Mouse (Mus musculus) liver, embryonic 16.5 days (tissue): Measurements from ENCODE around the gene Stard13. TPM values are rescaled to one million over a fixed set of nuclear protein-coding genes. Genes with fewer than 3 reads are reported as not detected.

Experiments used
- ATAC-seq: fragments of 200-750 bp; cut with Nextera tagmentation; 2 replicates; pipeline ENCODE4 v1.8.0; 2017; ENCODE audit warnings: low read depth, mild to moderate bottlenecking, moderate number of reproducible peaks, moderate library complexity
- H3K27ac ChIP-seq: fragments of 300-500 bp; sonication (generic); 2 replicates; pipeline ENCODE4 v1.5.1; 2014; ENCODE audit warnings: mild to moderate bottlenecking, low read length
- H3K27me3 ChIP-seq: fragments of 300-500 bp; sonication (generic); 2 replicates; pipeline ENCODE4 v1.6.1; 2014; ENCODE audit warnings: low read depth, low read length, mixed read lengths; ENCODE audit not compliant: control insufficient read depth, insufficient read depth
- H3K36me3 ChIP-seq: fragments of 300-500 bp; sonication (generic); 2 replicates; pipeline ENCODE4 v1.6.1; 2014; ENCODE audit warnings: mild to moderate bottlenecking; ENCODE audit not compliant: control insufficient read depth, insufficient read depth
- H3K4me1 ChIP-seq: fragments of 300-500 bp; sonication (generic); 2 replicates; pipeline ENCODE4 v1.6.1; 2014; ENCODE audit warnings: low read depth, low read length, mixed read lengths; ENCODE audit not compliant: control insufficient read depth
- H3K4me2 ChIP-seq: fragments of 300-500 bp; sonication (generic); 2 replicates; pipeline ENCODE4 v1.6.1; 2014; ENCODE audit warnings: low read depth, low read length, mixed read lengths
- H3K4me3 ChIP-seq: fragments of 300-500 bp; sonication (generic); 2 replicates; pipeline ENCODE4 v1.5.1; 2014; ENCODE audit warnings: low read depth, mild to moderate bottlenecking, low read length
- H3K9ac ChIP-seq: fragments of 300-500 bp; sonication (generic); 2 replicates; pipeline ENCODE4 v1.6.1; 2014; ENCODE audit warnings: low read depth, low read length
- H3K9me3 ChIP-seq: fragments of 300-500 bp; sonication (generic); replicated peaks from 2 replicates; pipeline ENCODE4 v1.6.1; 2016; ENCODE audit warnings: low read length; ENCODE audit not compliant: control insufficient read depth
- WGBS: fragments of 180-500 bp; shearing (Covaris S2); extraction: QIAGEN DNeasy Blood & Tissue Kit; methylation state at CpG from one replicate; pipeline ENCODE4 v1.1.7; 2014; ENCODE audit not compliant: insufficient replicate concordance; 5-methylcytosine and 5-hydroxymethylcytosine counted together
- polyA plus RNA-seq: library from polyadenylated mRNA; unstranded; fragments of >200 nt; fragmentation: Nextera tagmentation; extraction: Ambion mirVana; gene quantifications from 2 replicates; pipeline ENCODE4 v1.2.1, GENCODE M21; 2015

The Stard13 gene
- polyA plus RNA-seq, 1 experiment from 2014 or later, result 1.4 TPM

- WGBS, result 67% methylated on average over 5 of the region's 5 CpGs
- Histone ChIP-seq H3K9ac (no peak overlapping the region), H3K27me3 (peaks cover 3% of the 10 kb centered on the region; the same call in 1 of the 2 replicates), H3K4me1 (no peaks in the 10 kb centered on the region; the same call in 1 of the 2 replicates), H3K9me3 (no peaks in the 10 kb centered on the region), H3K4me3 (no peak overlapping the region), H3K36me3 (no peaks in the 10 kb centered on the region), H3K4me2 (no peak overlapping the region), H3K27ac (no peak overlapping the region)
- ATAC-seq, result no peak
Measured at GRCm38 (mm10) chr5:151190764-151191163, 42.9 kb downstream of the Stard13 start.

DNA sequence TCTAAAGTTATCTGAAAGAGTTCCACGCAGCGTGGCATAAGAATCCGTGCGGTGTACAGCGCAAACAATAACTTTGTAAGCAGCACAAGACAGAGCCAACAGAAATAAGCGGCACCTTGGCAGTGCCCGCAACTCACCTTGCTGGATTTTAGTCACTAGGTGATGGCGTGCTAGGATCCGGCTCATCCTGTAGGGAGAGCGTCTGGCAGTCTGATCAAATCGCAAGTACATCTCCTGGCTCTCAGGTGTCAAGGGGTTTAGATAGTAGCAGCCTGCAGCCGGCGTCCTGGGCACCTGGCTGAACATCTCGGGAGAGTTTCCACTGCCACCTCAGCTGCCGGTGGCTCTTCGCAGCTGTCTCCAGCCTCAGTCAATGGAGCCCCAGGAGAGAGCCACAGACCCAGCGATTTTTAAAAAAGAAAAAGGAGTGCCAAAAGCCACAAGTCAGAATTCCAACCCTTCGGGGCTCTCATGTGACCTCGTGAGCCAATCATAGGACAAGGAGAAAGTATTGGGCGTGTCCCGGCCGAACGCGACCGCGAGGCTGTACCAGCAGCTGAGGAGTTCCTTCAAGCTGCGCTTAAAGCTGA, 43.8 kb downstream of the Stard13 start:
- Histone ChIP-seq H3K9ac (peak overlapping the region; percentile 54), H3K4me1 (no peaks in the 10 kb centered on the region; the same call in 1 of the 2 replicates), H3K36me3 (no peaks in the 10 kb centered on the region), H3K9me3 (no peaks in the 10 kb centered on the region), H3K27me3 (peaks cover 3% of the 10 kb centered on the region; the same call in 1 of the 2 replicates), H3K4me3 (peak overlapping the region; percentile 62), H3K4me2 (peak overlapping the region; percentile 62), H3K27ac (peak overlapping the region; percentile 40)
- 1% methylated on average over 27 of the region's 27 CpGs for WGBS
- peak; percentile 88 for ATAC-seq

DNA sequence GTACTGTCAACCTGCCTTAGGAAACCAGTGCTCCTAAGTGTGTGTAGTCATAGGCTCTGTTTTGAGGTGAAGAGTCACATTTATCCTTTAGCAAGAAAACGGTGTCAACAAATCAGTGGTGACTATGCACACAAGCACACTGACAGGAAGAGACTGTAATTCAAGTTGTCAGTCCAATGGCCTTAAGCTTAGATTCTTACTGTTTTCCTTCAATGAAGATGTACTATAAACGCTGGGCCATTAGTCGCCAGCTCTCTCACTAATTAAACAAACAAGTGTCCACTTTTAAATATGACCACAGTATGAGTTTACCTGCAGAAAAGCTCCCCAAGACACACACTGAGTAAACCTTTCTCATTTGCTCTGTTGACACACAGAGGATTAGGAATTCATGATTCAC, 44.3 kb downstream of the Stard13 start:
- peak overlapping the region; percentile 62 for H3K4me3 ChIP-seq
- no peaks in the 10 kb centered on the region for H3K36me3 ChIP-seq
- H3K9me3 ChIP-seq, result no peaks in the 10 kb centered on the region
- H3K27ac ChIP-seq, result no peak overlapping the region; the same call in 1 of the 2 replicates
- H3K4me2 ChIP-seq, result peak overlapping the region; percentile 62
- peak overlapping the region; percentile 54; the same call in 1 of the 2 replicates for H3K9ac ChIP-seq
- ATAC-seq, result no peak
- H3K27me3 ChIP-seq, result peaks cover 3% of the 10 kb centered on the region; the same call in 1 of the 2 replicates
- 17% methylated on average over 3 of the region's 3 CpGs for WGBS
- no peaks in the 10 kb centered on the region; the same call in 1 of the 2 replicates for H3K4me1 ChIP-seq

- Histone ChIP-seq H3K4me3 (no peak overlapping the region), H3K27me3 (peaks cover 3% of the 10 kb centered on the region; the same call in 1 of the 2 replicates), H3K36me3 (no peaks in the 10 kb centered on the region), H3K9me3 (no peaks in the 10 kb centered on the region), H3K9ac (no peak overlapping the region), H3K27ac (no peak overlapping the region), H3K4me1 (no peaks in the 10 kb centered on the region; the same call in 1 of the 2 replicates), H3K4me2 (0 out of 2 replicates have a peak overlapping the region, but pooled peaks have one; percentile 62)
- ATAC-seq, result no peak
- 59% methylated on average over 6 of the region's 6 CpGs for WGBS
Measured at GRCm38 (mm10) chr5:151188659-151189058, 45.0 kb downstream of the Stard13 start.

GRCm38 (mm10) chr5:151187336-151187735, 46.3 kb downstream of the Stard13 start:
- Histone ChIP-seq H3K27ac (no peak overlapping the region), H3K36me3 (no peaks in the 10 kb centered on the region), H3K9me3 (no peaks in the 10 kb centered on the region), H3K9ac (no peak overlapping the region), H3K4me1 (no peaks in the 10 kb centered on the region; the same call in 1 of the 2 replicates), H3K27me3 (peaks cover 3% of the 10 kb centered on the region; the same call in 1 of the 2 replicates), H3K4me2 (no peak overlapping the region), H3K4me3 (no peak overlapping the region)
- WGBS, result 59% methylated on average over 11 of the region's 11 CpGs
- ATAC-seq, result no peak

DNA sequence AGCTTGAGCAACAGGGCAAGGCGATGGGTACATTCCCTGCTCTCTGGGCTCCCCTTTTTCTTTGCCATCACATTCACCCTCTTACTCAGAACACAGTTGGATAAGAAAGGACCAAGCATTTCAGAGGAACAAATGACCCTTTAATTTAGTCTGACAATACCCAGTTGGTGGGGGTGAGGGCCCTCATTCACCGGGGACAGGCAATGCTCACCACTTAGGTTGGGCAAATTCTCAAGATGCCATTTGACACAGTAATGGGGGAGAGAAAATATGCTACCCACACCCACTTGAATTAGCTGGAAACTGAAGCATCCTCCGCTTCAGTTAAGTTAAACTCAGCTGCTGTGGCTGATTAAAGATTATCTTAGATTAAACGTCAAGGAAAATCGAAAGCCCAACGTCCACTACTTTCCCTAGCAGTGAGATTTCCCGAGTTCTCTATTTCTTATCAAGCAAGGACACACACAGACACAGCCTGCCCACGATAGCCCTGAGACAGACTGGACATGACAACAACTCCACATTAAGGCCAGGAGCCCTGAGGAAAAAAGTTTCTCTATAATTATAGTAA, 48.3 kb downstream of the Stard13 start:
- no peaks in the 10 kb centered on the region for H3K9me3 ChIP-seq
- H3K4me2 ChIP-seq, result no peak overlapping the region
- H3K4me3 ChIP-seq, result no peak overlapping the region
- no peak overlapping the region for H3K9ac ChIP-seq
- ATAC-seq, result no peak
- no peaks in the 10 kb centered on the region for H3K36me3 ChIP-seq
- 39% methylated on average over 8 of the region's 8 CpGs for WGBS
- no peaks in the 10 kb centered on the region; the same call in 1 of the 2 replicates for H3K4me1 ChIP-seq
- H3K27ac ChIP-seq, result no peak overlapping the region
- peaks cover 3% of the 10 kb centered on the region; the same call in 1 of the 2 replicates for H3K27me3 ChIP-seq

- H3K4me2 ChIP-seq, result no peak overlapping the region
- no peaks in the 10 kb centered on the region for H3K36me3 ChIP-seq
- no peaks in the 10 kb centered on the region for H3K9me3 ChIP-seq
- H3K27ac ChIP-seq, result no peak overlapping the region
- H3K4me3 ChIP-seq, result no peak overlapping the region
- H3K9ac ChIP-seq, result no peak overlapping the region
- ATAC-seq, result no peak
- WGBS, result 46% methylated on average over 11 of the region's 11 CpGs
- no peaks in the 10 kb centered on the region for H3K27me3 ChIP-seq
- no peaks in the 10 kb centered on the region for H3K4me1 ChIP-seq
Measured at GRCm38 (mm10) chr5:151183656-151184240, 49.9 kb downstream of the Stard13 start.

DNA sequence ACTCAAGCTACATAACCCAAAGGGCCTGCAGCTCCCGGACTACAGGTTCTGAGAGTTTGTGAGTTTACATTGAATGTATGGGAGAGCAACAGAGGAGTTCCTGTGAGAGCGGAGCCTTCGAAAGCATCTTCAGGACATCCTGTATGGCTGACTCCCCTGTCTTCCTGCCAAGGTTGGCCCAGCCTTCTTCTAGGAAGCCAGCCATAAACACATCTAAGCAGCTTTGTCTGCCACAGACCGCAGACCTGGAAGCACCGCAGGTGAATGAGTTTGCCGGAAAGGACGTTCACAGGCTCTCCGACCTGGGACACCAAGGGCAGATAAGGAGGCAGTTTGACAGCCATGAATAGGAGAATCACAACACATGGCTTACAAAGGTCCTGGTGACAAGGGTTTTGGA, 52.3 kb downstream of the Stard13 start:
- Histone ChIP-seq H3K27ac (no peak overlapping the region), H3K4me3 (no peak overlapping the region), H3K9ac (no peak overlapping the region), H3K27me3 (no peaks in the 10 kb centered on the region), H3K9me3 (no peaks in the 10 kb centered on the region), H3K36me3 (no peaks in the 10 kb centered on the region), H3K4me2 (no peak overlapping the region), H3K4me1 (no peaks in the 10 kb centered on the region; the same call in 1 of the 2 replicates)
- 77% methylated on average over 8 of the region's 8 CpGs for WGBS
- no peak for ATAC-seq
